Mouse (Mus musculus) cerebellum, adult 9-10 months (tissue): ENCODE data around the gene Ppfibp2.

Source experiments
- DNase-seq: peaks from one replicate; pipeline ENCODE4 v3.0.0; 2022

Ppfibp2 gene

DNA sequence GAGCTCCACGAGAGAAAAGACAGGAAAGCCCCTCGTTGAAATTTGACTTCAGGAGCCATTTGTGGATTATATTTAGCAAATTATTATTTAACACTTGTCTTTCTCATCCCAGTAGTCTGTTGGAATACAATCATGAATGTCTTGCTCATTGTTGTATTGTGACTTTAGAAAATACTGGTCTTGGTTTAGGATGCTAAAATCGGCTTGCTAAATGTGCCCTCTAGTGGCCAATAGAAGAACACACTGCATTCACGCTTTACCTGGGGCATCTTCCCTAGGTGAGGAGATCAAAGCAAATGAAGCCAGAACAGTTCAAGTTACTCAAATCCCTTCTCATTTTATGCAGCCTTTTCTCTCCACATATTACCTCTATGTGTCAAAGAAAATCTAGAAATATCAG is 184.6 kb downstream of the Ppfibp2 start:
- peak; percentile 15 for DNase-seq

GRCm38 (mm10) chr7:107787977-107788620 is 193.1 kb downstream of the Ppfibp2 start:
- DNase-seq = peak; percentile 2

GRCm38 (mm10) chr7:107796500-107796899 is 201.5 kb downstream of the Ppfibp2 start:
- DNase-seq = no peak
